Comparison of ENCODE assay signal across 9 mouse cellular contexts in the genomic region with DNA sequence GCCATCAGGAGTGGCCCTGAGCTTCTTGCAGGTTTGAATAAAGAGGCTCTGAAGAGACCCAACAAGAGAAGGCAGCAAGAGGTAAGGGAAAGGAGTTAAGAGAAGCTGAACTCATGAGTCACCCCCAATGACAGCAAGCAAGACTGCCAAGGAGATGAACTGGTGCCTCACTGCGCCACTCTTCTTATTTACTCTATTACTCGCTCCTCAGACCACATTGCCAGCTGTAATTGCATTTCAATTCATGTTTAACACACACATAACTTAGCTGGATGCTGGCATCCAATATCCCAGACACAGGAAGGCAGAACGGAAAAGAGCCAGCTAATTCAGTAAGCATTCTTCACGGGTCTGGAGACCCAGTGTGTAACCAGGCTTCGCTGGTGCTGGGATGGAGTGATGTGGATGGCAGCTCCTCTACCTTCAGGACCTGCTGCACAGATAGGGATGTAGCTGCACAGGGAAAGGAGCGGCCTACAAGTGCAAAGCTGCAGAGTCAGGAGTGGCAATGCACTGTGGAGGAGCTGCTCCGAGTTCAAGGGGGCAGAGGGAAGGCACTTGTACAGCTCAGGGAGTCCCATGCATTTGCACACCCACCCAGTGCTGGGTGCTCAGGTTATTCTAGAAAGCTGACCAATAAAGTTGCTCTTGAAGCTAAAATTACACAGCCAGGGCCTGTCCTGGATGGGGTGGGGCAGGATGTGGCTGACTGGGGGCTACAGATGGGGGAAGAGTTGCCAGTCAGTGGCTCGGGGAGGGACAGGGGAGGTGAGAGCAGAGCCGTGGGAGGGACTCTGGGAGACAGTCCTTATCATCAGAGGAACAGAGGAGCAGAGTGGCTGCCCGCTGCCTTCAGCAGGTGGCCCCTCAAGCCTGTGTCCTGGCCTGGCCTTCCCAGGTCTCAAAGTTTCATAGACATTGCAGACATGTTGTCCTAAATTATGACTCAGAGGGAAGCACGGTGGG. TPM values are rescaled to one million over a fixed set of nuclear protein-coding genes. Genes with fewer than 3 reads are reported as not detected.
DNase-seq lines count a peak whose midpoint lies in the region; ATAC-seq and TF ChIP-seq lines count a peak whose summit lies in the region.
"Had no signal": no experiment of that assay in that cellular context is flagged by ENCODE, and none has a peak within 500 bp of the region (broad histone marks: within the 10 kb centered on the region; RNA-seq: fewer than 3 reads in every experiment).

No protein-coding gene starts in this region.

- H3K4me1 ChIP-seq in heart, embryonic 14.5 days (ENCODE audit: control insufficient read depth in 2 of 2, insufficient read depth in 2 of 2, low read length in 2 of 2), result no peaks in the 10 kb centered on the region; a peak in 1 of 4 replicates
- no peaks in the 10 kb centered on the region; the same call in 1 of the 2 replicates for H3K4me1 ChIP-seq in heart, adult 2 months (ENCODE audit: control insufficient read depth, insufficient read depth, low read length)
- H3K4me1 ChIP-seq in liver, embryonic 16.5 days (ENCODE audit: control insufficient read depth, low read depth, low read length), result peaks cover 52% of the 10 kb centered on the region

- intact Hi-C loops in heart, adult 2 months (cut with DNase I), result no loop called here

- H3K9ac ChIP-seq in heart, embryonic 14.5 days (ENCODE audit: low read length), result no peak overlapping the region
- no peak overlapping the region for H3K9ac ChIP-seq in heart, adult 2 months (ENCODE audit: low read depth, low read length)
- peak overlapping the region; percentile 59 for H3K9ac ChIP-seq in liver, embryonic 16.5 days (ENCODE audit: low read depth, low read length)

- no peaks in the 10 kb centered on the region; the same call in 1 of the 2 replicates for H3K79me2 ChIP-seq in heart, adult 2 months (replicated peaks; ENCODE audit: control insufficient read depth, insufficient read depth, low read length)

- no peak for TF ChIP-seq EP300 in heart, adult 2 months (IDR thresholded peaks at IDR 0.05; ENCODE audit: insufficient read depth, low read depth, low read length)

- no peak overlapping the region for H3K4me2 ChIP-seq in heart, embryonic 14.5 days (ENCODE audit: low read length)
- peak overlapping the region; percentile 52 for H3K4me2 ChIP-seq in liver, embryonic 16.5 days (ENCODE audit: low read depth, low read length)

- H3K27me3 ChIP-seq in heart, embryonic 14.5 days (ENCODE audit: control insufficient read depth, insufficient read depth, low read length), result no peaks in the 10 kb centered on the region
- H3K27me3 ChIP-seq in heart, adult 2 months (ENCODE audit: control insufficient read depth, insufficient read depth, low read length), result no peaks in the 10 kb centered on the region
- H3K27me3 ChIP-seq in liver, embryonic 16.5 days (ENCODE audit: control insufficient read depth, insufficient read depth, low read depth, low read length), result no peaks in the 10 kb centered on the region

- no peak for TF ChIP-seq POLR2A in heart, adult 2 months (IDR thresholded peaks at IDR 0.05; ENCODE audit: insufficient read depth, low read depth, low read length)

- no peak overlapping the region for H3K27ac ChIP-seq in heart, embryonic 14.5 days (replicated peaks in 1 of 2; ENCODE audit: control insufficient read depth in 1 of 2, insufficient read depth in 1 of 2, low read depth in 2 of 2, low read length in 2 of 2)
- no peak overlapping the region for H3K27ac ChIP-seq in heart, adult 2 months
- peak overlapping the region; percentile 90 for H3K27ac ChIP-seq in liver, embryonic 16.5 days (ENCODE audit: low read length)
- H3K27ac ChIP-seq: kidney, postnatal 0 days had no signal

- no peaks in the 10 kb centered on the region for H3K36me3 ChIP-seq in heart, embryonic 14.5 days (ENCODE audit: control insufficient read depth, insufficient read depth, low read length)
- no peaks in the 10 kb centered on the region for H3K36me3 ChIP-seq in heart, adult 2 months (ENCODE audit: control insufficient read depth, insufficient read depth, low read length)
- no peaks in the 10 kb centered on the region for H3K36me3 ChIP-seq in liver, embryonic 16.5 days (ENCODE audit: control insufficient read depth, insufficient read depth)

- WGBS in heart, embryonic 14.5 days, result 64% methylated on average over 11 of the region's 11 CpGs
- 66% methylated on average over 11 of the region's 11 CpGs for WGBS in heart, adult 2 months
- 34% methylated on average over 11 of the region's 11 CpGs for WGBS in liver, embryonic 16.5 days (ENCODE audit: insufficient replicate concordance)

- no peak overlapping the region for H3K4me3 ChIP-seq in heart, embryonic 14.5 days (ENCODE audit: control insufficient read depth in 1 of 2, insufficient read depth in 1 of 2, low read depth in 1 of 2, low read length in 2 of 2)
- no peak overlapping the region for H3K4me3 ChIP-seq in heart, adult 2 months
- H3K4me3 ChIP-seq in liver, embryonic 16.5 days (ENCODE audit: low read depth, low read length), result peak overlapping the region; percentile 0; the same call in 1 of the 2 replicates

- no peak for TF ChIP-seq CTCF in heart, adult 2 months (IDR thresholded peaks at IDR 0.05)

- DNase-seq in heart, adult 2 months, result no peak
- peak; percentile 80 for DNase-seq in 3T3-L1 (ENCODE audit: low read depth, low spot score)
- DNase-seq in cerebellum, postnatal 4 days (ENCODE audit: low spot score in 2 of 2), result no peak
- no peak for DNase-seq in cerebellum, adult 8-10 months
- DNase-seq in ovary, postnatal 14 days (ENCODE audit: low spot score), result no peak

- ATAC-seq in heart, embryonic 14.5 days (ENCODE audit: insufficient number of reproducible peaks, insufficient read depth, low FRiP score, low read depth), result 0 out of 2 replicates have a peak, but pooled peaks have one; percentile 26
- ATAC-seq in common myeloid progenitor, adult 5-6 weeks (replicated peaks; ENCODE audit: low read depth, poor library complexity, severe bottlenecking), result peak; percentile 78
- peak; percentile 95 for ATAC-seq in liver, embryonic 16.5 days (ENCODE audit: low read depth)

- no peaks in the 10 kb centered on the region for H3K9me3 ChIP-seq in heart, embryonic 14.5 days (ENCODE audit: control insufficient read depth, low read length)
- H3K9me3 ChIP-seq in liver, embryonic 16.5 days (replicated peaks; ENCODE audit: control insufficient read depth, low read length), result no peaks in the 10 kb centered on the region

RNA-seq across cellular contexts. Expression of a gene that starts 34.5 kb away (rescaled TPM):
- polyA plus RNA-seq in heart, embryonic 14.5 days (2014; fragmentation: Nextera tagmentation; extraction: Ambion mirVana), result 10.4 TPM in 2 replicates
- total RNA-seq in heart, adult 2 months (2021), result 10 to 100 TPM; 17.8 to 21.6 TPM
- polyA plus RNA-seq in heart, adult 2 months (2012; rRNA removed), result 20.4 and 27.5 TPM in 2 replicates
- total RNA-seq in common myeloid progenitor, adult 5-6 weeks (2017), result 19.5 and 25.3 TPM in 2 replicates
- 8.7 and 11.0 TPM in 2 replicates for polyA plus RNA-seq in liver, embryonic 16.5 days (2015; fragmentation: Nextera tagmentation; extraction: Ambion mirVana)

Comparison
In these comparisons a context has a peak if more than half of its experiments do, and no peak if none do; other contexts are left out.
1. ATAC-seq: peak in every context shown above with its lines; median percentile 95 in liver, embryonic 16.5 days; 78 in common myeloid progenitor, adult 5-6 weeks; 26 in heart, embryonic 14.5 days.